Mouse (Mus musculus) limb, embryonic 12.5 days (tissue): ENCODE results near the gene Rif1. TPM values are rescaled to one million over a fixed set of nuclear protein-coding genes. Genes with fewer than 3 reads are reported as not detected.
"Not testable (repeated sequence)": the region's sequence is repeated elsewhere in the genome, so short reads cannot be mapped to it uniquely, and the experiment has no call there.

Experiments used
- ATAC-seq: fragments of 200-750 bp; cut with Nextera tagmentation; 2 replicates; pipeline ENCODE4 v1.8.0; 2017; ENCODE audit warnings: low read depth, moderate TSS enrichment; ENCODE audit not compliant: insufficient number of reproducible peaks, insufficient read depth, low FRiP score, low TSS enrichment
- H3K27ac ChIP-seq: fragments of 300-500 bp; sonication (generic); 2 replicates; pipeline ENCODE4 v1.5.1; 2016; ENCODE audit warnings: mild to moderate bottlenecking, moderate library complexity
- H3K27me3 ChIP-seq: fragments of 300-500 bp; sonication (generic); 2 replicates; pipeline ENCODE4 v1.6.1; 2016; ENCODE audit warnings: mild to moderate bottlenecking, moderate library complexity
- H3K36me3 ChIP-seq: fragments of 300-500 bp; sonication (generic); 2 replicates; pipeline ENCODE4 v1.6.1; 2016; ENCODE audit warnings: mild to moderate bottlenecking, moderate library complexity
- H3K4me1 ChIP-seq: fragments of 300-500 bp; sonication (generic); replicated peaks from 2 replicates; pipeline ENCODE4 v1.6.1; 2016
- H3K4me2 ChIP-seq: fragments of 300-500 bp; sonication (generic); 2 replicates; pipeline ENCODE4 v1.6.1; 2016; ENCODE audit warnings: mild to moderate bottlenecking, moderate library complexity
- H3K4me3 ChIP-seq: fragments of 300-500 bp; sonication (generic); replicated peaks from 2 replicates; pipeline ENCODE4 v1.5.1; 2016; ENCODE audit warnings: mild to moderate bottlenecking
- H3K9ac ChIP-seq: fragments of 300-500 bp; sonication (generic); replicated peaks from 2 replicates; pipeline ENCODE4 v1.6.1; 2016; ENCODE audit warnings: mild to moderate bottlenecking, moderate library complexity
- H3K9me3 ChIP-seq: fragments of 300-500 bp; sonication (generic); 2 replicates; pipeline ENCODE4 v1.6.1; 2016; ENCODE audit warnings: mild to moderate bottlenecking, moderate library complexity
- WGBS: fragments of 180-500 bp; shearing (Covaris S2); methylation state at CpG from one replicate; pipeline ENCODE4 v1.1.7; 2016; 5-methylcytosine and 5-hydroxymethylcytosine counted together
- polyA plus RNA-seq: library from polyadenylated mRNA; unstranded; fragments of >200 nt; fragmentation: Nextera tagmentation; extraction: Ambion mirVana; gene quantifications from 2 replicates; pipeline ENCODE4 v1.2.1, GENCODE M21; 2016

Gene Rif1
- polyA plus RNA-seq, 1 experiment from 2014 or later = 65.6 TPM

GRCm38 (mm10) chr2:52072065-52072490 lies 554 bp upstream of the Rif1 start:
- H3K27me3 ChIP-seq = no peaks in the 10 kb centered on the region
- peak overlapping the region; percentile 96 for H3K9ac ChIP-seq
- 3% methylated on average over 10 of the region's 10 CpGs for WGBS
- H3K4me3 ChIP-seq = peak overlapping the region; percentile 96
- peaks cover 24% of the 10 kb centered on the region for H3K36me3 ChIP-seq
- H3K4me1 ChIP-seq = peaks cover 10% of the 10 kb centered on the region
- peak overlapping the region; percentile 53 for H3K4me2 ChIP-seq
- peak; percentile 67; the same call in 1 of the 2 replicates for ATAC-seq
- peak overlapping the region; percentile 95 for H3K27ac ChIP-seq
- H3K9me3 ChIP-seq = no peaks in the 10 kb centered on the region

DNA sequence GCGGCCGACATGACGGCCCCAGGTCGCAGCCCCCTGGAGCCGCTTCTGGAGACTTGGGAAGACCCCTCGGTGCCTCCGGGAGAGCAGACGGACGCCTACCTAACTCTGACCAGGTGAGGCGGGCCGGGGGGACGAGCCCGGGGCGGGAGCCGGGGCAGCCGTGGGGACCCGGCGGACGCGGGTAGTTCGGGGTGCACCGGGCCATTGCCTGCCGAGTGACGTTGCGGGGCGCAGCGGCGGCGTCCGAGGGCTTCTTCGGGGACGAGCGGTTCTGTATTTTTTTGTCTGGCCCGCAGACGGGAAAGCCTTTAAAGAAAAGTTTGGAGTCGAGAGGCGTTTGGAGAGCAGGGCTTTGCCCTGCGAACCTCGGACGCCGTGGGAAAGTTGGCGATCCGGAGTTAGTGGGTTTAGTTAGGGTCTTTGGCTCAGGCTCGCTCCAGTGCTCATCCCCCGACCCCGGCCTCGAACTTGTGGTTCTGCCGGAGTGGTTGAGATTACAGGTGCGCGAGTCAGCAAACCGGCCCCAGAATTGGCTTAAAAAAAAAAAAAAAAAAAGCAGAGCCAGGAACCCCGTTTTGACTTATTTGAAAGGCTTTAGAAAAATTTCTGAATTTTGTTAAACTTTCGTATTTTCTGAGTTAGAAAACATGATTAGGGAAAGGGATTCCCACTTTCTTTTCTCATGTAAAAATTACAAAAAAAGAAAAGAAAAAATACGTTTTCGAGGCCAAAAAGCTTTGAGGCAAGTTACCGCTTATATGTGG lies 691 bp downstream of the Rif1 start:
- under 1% methylated on average over 56 of the region's 56 CpGs for WGBS
- Histone ChIP-seq H3K4me3 (peak overlapping the region; percentile 96), H3K9me3 (no peaks in the 10 kb centered on the region), H3K9ac (peak overlapping the region; percentile 96), H3K4me1 (peaks cover 10% of the 10 kb centered on the region), H3K4me2 (peak overlapping the region; percentile 53), H3K27ac (peak overlapping the region; percentile 95), H3K36me3 (peaks cover 33% of the 10 kb centered on the region), H3K27me3 (no peaks in the 10 kb centered on the region)
- 0 out of 2 replicates have a peak, but pooled peaks have one; percentile 18 for ATAC-seq

GRCm38 (mm10) chr2:52078666-52079065 lies 6.0 kb downstream of the Rif1 start:
- Histone ChIP-seq H3K9ac (no peak overlapping the region), H3K4me2 (no peak overlapping the region), H3K36me3 (peaks cover 82% of the 10 kb centered on the region), H3K27ac (no peak overlapping the region), H3K4me3 (no peak overlapping the region), H3K27me3 (no peaks in the 10 kb centered on the region), H3K9me3 (no peaks in the 10 kb centered on the region), H3K4me1 (peaks cover 5% of the 10 kb centered on the region)
- WGBS = 83% methylated on average over 2 of the region's 2 CpGs
- no peak for ATAC-seq

DNA sequence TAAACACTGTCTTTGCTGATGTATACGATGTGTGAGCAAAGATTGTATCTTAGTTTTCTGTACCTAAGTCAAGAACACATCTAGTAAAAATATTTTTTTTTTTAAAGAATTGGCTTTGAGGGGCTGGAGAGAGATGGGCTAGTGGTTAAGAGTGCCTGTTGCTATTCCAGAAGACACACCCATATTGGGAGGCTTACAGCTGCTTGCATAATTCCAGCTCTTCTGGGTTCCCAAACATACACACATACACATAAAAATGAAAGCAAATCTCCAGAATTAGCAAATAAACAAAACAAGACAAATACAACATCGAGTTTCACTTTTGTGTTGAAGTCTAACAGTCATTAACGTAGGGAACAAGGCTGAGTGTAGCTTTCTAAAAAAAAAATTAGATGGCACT lies 11.4 kb downstream of the Rif1 start:
- Histone ChIP-seq H3K36me3 (peaks cover 95% of the 10 kb centered on the region), H3K27ac (no peak overlapping the region), H3K9me3 (no peaks in the 10 kb centered on the region), H3K9ac (no peak overlapping the region), H3K4me1 (no peaks in the 10 kb centered on the region), H3K4me3 (no peak overlapping the region), H3K4me2 (no peak overlapping the region), H3K27me3 (no peaks in the 10 kb centered on the region)
- ATAC-seq = no peak
- 92% methylated on average over 3 of the region's 3 CpGs for WGBS

- H3K4me1 ChIP-seq = no peaks in the 10 kb centered on the region
- WGBS = 88% methylated on average over 2 of the region's 2 CpGs
- H3K27ac ChIP-seq = no peak overlapping the region
- no peaks in the 10 kb centered on the region for H3K27me3 ChIP-seq
- no peak overlapping the region for H3K9ac ChIP-seq
- H3K36me3 ChIP-seq = peaks cover 95% of the 10 kb centered on the region
- no peak overlapping the region for H3K4me2 ChIP-seq
- no peak for ATAC-seq
- H3K9me3 ChIP-seq = no peaks in the 10 kb centered on the region
- H3K4me3 ChIP-seq = no peak overlapping the region
These were observed 11.9 kb downstream of the Rif1 start for GRCm38 (mm10) chr2:52084571-52084970.

GRCm38 (mm10) chr2:52114086-52114485 lies 41.5 kb downstream of the Rif1 start:
- Histone ChIP-seq H3K9me3 (no peaks in the 10 kb centered on the region), H3K9ac (no peak overlapping the region), H3K27ac (no peak overlapping the region), H3K4me3 (no peak overlapping the region), H3K27me3 (no peaks in the 10 kb centered on the region), H3K4me1 (peaks cover 7% of the 10 kb centered on the region; the same call in 1 of the 2 replicates), H3K4me2 (no peak overlapping the region), H3K36me3 (peaks cover 89% of the 10 kb centered on the region)
- no peak for ATAC-seq
- WGBS = 43% methylated on average over 1 of the region's 1 CpGs

- H3K4me3 ChIP-seq, H3K9ac ChIP-seq, H3K4me2 ChIP-seq, ATAC-seq, H3K27ac ChIP-seq, H3K27me3 ChIP-seq, H3K4me1 ChIP-seq: not testable (repeated sequence)
- H3K36me3 ChIP-seq = peaks cover 24% of the 10 kb centered on the region
- WGBS = 96% methylated on average over 20 of the region's 20 CpGs
- peaks cover 15% of the 10 kb centered on the region; the same call in 1 of the 2 replicates for H3K9me3 ChIP-seq
These were observed 58.7 kb downstream of the Rif1 start for GRCm38 (mm10) chr2:52131370-52131769.

DNA sequence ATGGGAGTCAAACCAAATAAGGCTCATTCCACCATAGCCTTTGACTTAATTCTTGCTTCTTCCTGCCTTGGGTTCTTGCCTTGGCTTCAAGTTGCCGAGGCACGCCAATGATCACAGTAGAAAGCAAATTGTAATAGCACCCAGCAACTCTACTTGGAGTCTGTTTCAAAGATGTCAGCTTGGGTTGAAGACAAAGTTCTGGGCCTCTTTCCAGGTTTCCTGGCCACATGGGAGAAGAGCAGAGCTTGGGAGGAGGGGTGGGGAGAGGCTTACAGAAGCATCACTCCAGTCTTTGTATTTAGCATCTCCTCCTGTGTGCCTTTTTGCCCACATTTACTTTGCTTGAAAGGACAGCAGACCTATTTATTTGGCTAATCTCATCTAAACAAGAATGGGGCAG lies 60.7 kb downstream of the Rif1 start:
- H3K9me3 ChIP-seq = peaks cover 5% of the 10 kb centered on the region; the same call in 1 of the 2 replicates
- peaks cover 20% of the 10 kb centered on the region for H3K36me3 ChIP-seq
- no peaks in the 10 kb centered on the region for H3K27me3 ChIP-seq
- H3K9ac ChIP-seq = no peak overlapping the region
- no peaks in the 10 kb centered on the region for H3K4me1 ChIP-seq
- H3K4me3 ChIP-seq = no peak overlapping the region
- WGBS = 100% methylated on average over 2 of the region's 2 CpGs
- ATAC-seq = no peak
- H3K27ac ChIP-seq = no peak overlapping the region
- H3K4me2 ChIP-seq = no peak overlapping the region

- Histone ChIP-seq H3K27me3 (no peaks in the 10 kb centered on the region), H3K9me3 (no peaks in the 10 kb centered on the region), H3K27ac (no peak overlapping the region), H3K4me2 (no peak overlapping the region), H3K4me1 (peaks cover 8% of the 10 kb centered on the region), H3K4me3 (no peak overlapping the region), H3K9ac (no peak overlapping the region), H3K36me3 (no peaks in the 10 kb centered on the region)
- ATAC-seq = no peak
- WGBS = 57% methylated on average over 3 of the region's 3 CpGs
These were observed 80.4 kb downstream of the Rif1 start for GRCm38 (mm10) chr2:52153064-52153463.

DNA sequence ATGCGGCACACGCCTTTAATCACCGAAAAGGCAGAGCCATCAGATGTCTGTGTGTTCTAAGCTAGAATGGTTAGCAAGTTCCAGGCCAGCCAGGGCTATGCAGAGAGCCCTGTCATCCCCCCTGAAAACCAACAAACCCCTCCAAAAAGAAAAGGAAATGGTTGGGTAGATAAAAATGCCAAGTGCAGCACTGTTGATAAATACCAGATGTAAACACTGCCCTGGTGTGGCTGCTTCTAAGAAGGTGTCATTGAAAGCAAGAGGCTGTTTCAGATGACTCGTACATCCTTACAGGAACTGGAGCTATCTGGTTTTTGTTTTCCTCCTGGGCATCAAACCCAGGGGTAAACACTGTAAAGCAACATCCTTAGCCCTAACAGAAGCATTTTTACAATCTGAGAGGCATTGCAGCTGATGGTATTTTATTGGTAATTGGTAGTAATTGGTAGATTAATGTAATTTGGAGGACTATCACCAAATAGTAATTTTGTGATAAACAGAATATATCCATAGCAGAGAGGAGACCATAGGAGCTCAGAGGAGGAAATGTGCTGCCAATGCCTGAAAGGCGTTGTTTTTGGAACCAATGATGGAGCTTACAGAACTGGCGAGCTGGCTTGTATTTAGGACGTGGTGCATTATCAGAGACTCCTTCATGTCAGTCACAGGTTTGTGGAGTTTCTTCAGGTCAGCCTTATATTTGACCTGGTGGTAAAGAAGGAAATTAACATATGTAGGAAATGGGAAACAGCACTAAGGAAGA lies 96.8 kb downstream of the Rif1 start:
- Histone ChIP-seq H3K4me2 (no peak overlapping the region), H3K36me3 (no peaks in the 10 kb centered on the region), H3K27ac (no peak overlapping the region), H3K4me1 (0 out of 2 replicates have a peak, but pooled peaks cover 2% of the 10 kb centered on the region), H3K9me3 (no peaks in the 10 kb centered on the region), H3K4me3 (no peak overlapping the region), H3K27me3 (no peaks in the 10 kb centered on the region), H3K9ac (no peak overlapping the region)
- 57% methylated on average over 7 of the region's 7 CpGs for WGBS
- ATAC-seq = no peak
